Mouse (Mus musculus): ENCODE data around the gene Apex1.
A peak's percentile ranks its signal among the peaks of the same experiment; 100 is the strongest.
"Not testable (repeated sequence)": the region's sequence is repeated elsewhere in the genome, so short reads cannot be mapped to it uniquely, and the experiment has no call there.

Gene Apex1

GRCm38 (mm10) chr14:50924281-50925064, at the start of gene Apex1, which contains the start of gene Osgep:
Gene Apex1 (plus strand): TSS chr14:50924968.
Gene Osgep (minus strand): TSS chr14:50924893.
- peak; percentile 95 for DNase-seq (ENCODE audit: low spot score)

- DNase-seq (ENCODE audit: low spot score) = no peak
Measured at GRCm38 (mm10) chr14:50875175-50875574, 49.6 kb upstream of the Apex1 start.

DNA sequence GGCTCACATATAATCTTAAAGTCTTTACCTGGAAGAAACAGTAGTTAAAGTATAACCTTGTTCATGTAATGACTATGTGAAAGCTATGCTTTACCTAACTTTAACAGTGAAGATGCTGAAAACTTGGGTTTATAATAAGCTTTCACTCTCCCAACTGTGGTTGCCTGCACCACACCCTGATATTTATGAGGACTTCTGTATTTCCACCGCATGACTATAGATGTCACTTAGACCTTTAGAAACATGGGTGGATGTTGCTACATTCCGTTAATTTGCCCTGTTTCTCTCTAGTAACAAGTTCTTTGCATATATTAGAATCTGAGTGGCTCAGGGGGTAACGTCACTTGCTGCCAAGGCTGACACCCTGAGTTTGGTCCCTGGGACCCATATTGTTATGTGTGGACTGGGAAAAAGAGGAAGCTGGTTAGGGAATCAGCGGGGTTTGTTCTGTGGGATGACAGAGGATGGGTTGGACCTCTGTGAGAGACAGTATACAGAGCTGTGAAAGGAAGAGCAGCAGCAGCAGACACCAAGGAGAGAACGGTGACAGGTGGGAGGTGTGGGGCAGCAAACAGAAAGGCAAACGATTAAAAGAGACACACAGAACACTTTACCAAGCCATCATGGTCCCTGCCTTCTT, 49.1 kb upstream of the Apex1 start:
- no peak for DNase-seq (ENCODE audit: low spot score)

DNA sequence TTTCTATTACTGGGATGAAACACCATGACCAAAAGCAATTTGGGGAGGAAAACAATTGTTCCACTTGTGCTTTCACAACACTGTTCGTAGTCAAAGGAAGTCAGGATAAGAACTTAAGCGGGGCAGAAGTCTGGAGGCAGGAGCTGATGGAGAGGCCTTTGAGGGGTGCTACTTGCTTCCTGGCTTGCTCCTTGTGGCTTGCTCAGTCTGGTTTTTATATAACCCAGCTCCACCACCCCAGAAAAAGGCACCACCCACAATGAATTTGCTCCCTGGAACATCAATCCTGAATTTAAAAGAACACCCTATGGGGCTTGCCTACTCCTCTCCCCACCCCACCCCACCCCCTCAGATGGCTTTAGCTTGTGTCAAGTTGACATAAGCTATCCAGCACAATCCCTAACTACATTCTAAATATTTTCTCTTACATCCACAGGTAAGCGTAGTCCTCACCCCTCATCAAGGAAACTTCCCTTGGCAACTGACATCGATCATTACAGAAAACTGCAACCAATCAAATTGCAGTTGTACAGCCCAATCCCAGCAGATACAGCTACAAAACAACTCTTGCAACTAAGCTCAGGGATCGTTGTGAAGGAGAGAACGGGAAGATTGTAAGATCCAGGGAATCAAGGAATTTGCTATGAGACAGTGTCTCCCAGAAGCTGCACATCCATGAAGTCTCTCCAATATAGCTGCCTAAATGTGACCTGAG, 48.4 kb upstream of the Apex1 start:
- no peak for DNase-seq (ENCODE audit: low spot score)

- DNase-seq (ENCODE audit: low spot score) = no peak
Measured at GRCm38 (mm10) chr14:50891621-50892020, 33.1 kb upstream of the Apex1 start.

GRCm38 (mm10) chr14:50892091-50892490, 32.7 kb upstream of the Apex1 start:
- no peak for DNase-seq (ENCODE audit: low spot score)

DNA sequence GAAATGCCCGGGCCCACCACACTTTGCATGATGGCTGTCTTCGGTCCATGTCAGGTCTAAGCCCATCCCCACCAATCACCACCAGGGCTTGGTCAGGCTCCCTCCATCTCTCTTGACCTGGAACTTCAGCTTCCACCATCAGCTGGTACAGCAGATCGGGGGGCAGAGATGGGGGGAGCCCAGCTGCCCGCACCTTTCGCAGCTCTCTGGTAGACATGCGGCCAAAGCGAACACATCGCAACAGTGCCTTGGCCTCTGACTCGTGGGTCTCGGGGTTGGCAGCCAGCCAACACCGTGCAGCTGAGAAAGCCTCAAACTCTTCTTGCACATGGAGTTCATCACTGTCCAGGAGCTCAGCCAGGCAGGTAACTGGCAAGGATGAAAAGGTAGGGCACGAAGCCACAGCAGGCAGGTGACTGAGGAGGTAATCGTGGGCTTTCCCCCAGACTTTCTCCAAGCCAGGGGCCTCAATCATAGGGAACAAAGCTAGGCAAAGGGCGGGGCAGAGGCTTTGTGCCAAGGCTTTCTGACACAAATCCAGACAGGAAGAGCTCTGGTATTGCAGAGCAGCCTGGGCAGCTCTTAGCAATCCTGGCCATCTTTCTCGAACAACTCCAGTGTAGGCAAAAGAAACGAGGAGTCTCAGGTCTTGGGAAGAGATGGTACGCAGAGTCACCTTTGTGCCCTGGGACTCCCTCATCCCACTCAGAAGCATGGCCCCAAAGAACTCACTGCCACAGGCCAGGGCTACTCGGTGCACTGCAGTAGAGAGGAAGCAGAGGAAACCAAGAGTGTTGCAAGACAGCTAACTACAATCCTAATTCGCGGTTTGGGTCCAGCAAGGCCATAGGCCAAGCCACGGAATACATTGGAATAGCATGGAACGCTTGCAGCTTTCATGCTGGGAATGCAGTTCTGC, 32.0 kb upstream of the Apex1 start:
- no peak for DNase-seq (ENCODE audit: low spot score)

DNA sequence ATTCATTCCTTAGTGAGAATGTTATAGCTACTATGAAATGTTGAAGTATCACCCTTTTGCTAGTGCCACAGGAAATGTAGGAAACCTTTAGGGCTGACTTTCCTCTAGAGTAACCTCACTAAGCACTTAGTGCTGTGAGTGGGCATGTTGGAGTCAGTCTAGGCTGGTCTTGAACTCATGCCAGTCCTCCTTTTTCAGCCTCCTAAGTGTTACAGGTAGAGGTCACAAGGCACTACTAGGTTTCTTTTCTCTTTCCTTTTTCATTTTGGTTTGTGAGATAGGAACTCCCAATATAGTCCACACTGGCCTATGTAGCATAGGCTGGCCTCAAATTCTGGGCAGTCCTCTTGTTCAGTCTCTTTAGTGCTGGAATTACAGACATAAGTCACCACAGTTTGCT, 29.4 kb upstream of the Apex1 start:
- DNase-seq (ENCODE audit: low spot score) = no peak

DNA sequence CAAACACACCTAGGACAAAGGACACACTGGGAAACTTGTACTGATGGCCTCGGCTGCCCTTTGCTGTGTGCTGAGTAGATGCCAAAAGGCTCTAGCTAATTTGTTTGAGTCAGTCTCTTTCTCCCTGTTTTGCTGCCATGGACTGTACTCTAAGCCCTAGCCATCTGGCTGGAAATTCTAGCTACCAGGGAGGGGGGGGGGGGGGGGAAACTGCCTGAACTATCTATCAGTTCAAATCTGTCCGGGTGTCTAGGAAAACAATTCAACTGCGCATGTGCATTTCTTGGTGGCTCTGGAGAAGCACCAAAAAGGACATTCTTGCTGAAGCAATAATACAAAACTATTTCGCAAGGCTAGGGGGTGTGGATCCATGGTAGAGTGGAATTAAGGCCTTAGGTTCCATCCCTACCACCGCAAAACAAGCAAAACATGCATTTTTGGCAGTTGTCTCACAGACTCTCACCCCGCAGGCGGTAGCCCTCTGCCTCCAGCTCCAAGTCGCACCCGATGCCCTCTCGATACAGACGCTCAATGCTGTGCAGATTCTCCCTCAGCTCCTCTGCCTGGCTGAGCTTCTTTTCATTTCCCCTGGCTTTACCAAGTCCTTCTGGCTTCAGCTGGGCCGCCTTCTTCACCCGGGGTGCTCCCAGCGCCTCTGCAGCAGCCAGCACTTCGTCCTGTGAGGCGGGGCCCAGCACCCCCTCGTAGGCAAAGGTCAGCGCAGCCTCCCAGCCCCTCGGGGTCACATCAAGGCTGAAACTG, 28.6 kb upstream of the Apex1 start:
- peak; percentile 21 for DNase-seq (ENCODE audit: low spot score)

DNA sequence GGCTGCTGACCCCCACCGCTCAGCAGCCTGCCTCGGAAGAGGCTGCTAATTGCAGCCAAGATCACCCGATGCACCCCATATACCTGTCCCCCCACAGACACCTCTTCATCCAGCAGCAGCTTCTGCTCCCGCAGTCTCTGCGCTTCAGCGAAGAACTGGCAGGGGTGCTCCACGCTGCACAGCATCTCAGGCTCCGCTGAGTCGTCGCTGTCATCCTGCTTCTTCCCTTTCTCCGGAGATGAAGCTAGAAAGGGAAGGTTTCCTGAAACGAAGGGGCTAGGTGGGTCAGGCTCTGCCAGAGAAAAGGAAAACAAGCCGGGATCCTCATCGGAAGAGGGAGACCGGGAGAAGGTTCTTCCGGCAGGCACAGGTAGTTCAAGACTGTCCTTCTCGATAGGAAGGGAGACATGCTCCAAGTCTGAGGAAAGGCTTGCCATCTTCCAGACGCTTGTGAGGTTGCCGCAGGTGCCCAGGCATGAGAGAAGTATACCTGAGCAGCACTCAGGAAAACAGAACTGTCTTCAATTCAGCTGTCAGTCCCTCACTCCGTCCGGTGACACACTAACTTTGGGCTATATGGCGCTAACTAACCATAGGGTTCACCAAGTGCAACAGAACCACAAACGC, 27.9 kb upstream of the Apex1 start:
- DNase-seq (ENCODE audit: low spot score) = no peak

DNA sequence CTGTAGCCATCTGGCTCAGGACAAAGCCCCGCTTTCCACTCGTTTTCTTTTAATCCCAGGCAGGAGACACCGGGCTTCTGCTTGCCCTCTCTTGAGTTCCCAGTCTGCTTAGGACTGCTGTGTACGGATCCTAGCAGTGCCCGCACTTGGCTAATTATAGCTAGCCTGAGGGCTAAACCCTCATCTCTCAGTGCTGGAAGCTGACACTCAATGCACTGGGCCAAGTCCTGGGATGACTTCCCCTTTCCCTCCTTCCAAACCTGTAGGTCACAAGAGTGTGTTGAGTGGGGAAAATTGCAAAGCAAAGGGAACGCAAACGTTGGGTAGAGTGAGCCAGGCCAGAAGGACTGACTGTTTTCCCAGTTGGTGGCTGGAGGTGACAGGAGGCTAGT, 27.4 kb upstream of the Apex1 start, which contains the start of gene Klhl33:
Gene Klhl33 (minus strand): TSS at position 134 of the 392 bp plus-strand sequence.
- DNase-seq (ENCODE audit: low spot score) = no peak

DNA sequence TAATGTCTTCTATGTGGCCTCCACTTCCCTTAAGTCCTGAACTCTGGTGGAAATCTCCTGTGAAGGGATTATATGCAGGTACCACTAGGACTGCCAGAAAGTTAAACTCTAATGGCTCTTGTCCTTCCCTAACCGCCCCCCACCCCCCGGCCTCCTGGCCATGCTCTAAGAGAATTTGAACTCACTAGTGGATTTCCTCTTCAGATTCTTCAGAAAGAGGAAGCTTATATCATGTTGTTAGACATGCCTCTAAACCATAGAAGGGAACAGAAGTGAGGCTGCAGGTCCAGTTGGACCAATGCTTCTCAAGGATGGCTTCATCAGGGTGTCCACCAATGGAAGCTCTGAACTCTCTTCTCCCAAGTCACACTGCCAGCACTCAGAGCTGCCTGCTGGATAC, 26.8 kb upstream of the Apex1 start:
- DNase-seq (ENCODE audit: low spot score) = not testable (repeated sequence)

DNA sequence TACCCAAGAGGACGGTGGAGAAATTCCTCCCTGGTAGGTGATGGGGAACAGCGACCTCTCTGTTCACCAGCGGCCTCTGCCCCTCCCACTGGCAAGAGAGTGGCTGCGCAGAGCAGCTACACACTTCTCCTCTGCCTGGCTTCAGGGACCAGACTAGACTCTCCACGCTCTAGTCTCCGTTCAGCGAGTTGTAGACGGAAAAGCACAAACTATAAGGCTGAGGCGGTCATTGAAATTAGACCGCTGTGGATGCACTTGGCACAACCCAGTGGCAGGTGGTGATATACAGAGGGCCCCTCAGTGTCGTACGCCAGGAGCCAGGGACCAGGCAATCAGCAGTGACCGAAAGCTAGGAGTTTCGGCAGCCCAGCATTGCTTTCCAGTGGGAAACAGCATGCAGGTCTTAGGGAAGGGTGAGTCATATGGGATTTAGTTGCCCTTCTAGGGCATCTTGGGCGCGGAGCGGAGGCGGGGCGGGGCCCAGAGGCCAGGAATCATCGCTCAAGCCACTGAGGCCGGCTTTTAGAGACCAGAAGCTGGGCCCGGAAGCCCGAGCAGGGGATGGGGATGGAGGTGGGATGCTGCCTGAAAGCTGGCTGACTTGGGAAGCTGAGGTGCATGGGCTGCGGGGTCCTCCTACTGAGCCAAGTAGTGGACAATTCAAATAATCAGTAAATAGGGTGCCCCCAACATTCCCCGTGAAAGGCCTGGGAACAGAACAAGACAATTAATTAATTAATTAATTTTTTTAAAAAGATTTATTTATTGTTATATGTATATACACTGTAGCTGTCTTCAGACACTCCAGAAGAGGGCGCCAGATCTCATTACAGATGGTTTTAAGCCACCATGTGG, 20.6 kb upstream of the Apex1 start:
- DNase-seq (ENCODE audit: low spot score) = no peak

- DNase-seq (ENCODE audit: low spot score) = no peak
Measured at GRCm38 (mm10) chr14:50904828-50905129, 20.0 kb upstream of the Apex1 start.

- not testable (repeated sequence) for DNase-seq (ENCODE audit: low spot score)
Measured at GRCm38 (mm10) chr14:50905327-50905726, 19.4 kb upstream of the Apex1 start.

- no peak for DNase-seq (ENCODE audit: low spot score)
Measured at GRCm38 (mm10) chr14:50908126-50908525, 16.6 kb upstream of the Apex1 start.

DNA sequence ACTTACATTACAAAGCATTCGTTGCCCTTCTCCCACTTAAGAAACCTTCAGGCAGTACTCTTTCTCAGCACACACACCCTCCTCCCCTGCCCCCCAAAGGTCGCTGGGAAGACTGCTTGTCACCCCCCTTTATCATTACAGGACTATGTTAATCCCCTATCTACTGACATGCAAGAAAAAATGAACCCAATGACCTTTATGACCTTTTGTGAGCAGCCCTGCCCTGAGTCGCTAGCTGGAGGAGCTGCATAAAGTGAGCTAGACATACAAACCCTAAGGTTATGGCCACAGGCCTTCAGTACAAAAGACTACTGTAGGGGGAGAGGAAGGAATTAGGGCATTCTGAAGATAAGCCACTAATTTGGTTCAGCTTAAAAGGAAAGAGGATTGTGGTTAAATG, 13.4 kb upstream of the Apex1 start:
- DNase-seq (ENCODE audit: low spot score) = no peak

DNA sequence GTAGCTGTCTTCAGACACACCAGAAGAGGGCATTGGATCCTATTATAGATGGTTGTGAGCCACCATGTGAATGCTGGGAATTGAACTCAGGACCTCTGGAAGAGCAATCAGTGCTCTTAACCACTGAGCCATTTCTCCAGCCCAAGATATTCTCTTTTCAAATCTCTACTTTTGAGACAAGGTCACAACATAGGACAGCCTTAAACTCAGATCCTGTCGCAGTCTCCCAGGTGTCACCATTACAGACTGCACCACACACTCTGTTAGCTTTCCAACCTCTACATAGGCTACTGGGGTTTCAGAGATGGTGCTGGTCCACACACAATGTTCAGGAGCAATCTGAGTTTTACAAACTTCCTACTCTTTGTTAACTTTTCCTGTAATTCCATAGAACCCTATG, 1.3 kb upstream of the Apex1 start:
- not testable (repeated sequence) for DNase-seq (ENCODE audit: low spot score)

DNA sequence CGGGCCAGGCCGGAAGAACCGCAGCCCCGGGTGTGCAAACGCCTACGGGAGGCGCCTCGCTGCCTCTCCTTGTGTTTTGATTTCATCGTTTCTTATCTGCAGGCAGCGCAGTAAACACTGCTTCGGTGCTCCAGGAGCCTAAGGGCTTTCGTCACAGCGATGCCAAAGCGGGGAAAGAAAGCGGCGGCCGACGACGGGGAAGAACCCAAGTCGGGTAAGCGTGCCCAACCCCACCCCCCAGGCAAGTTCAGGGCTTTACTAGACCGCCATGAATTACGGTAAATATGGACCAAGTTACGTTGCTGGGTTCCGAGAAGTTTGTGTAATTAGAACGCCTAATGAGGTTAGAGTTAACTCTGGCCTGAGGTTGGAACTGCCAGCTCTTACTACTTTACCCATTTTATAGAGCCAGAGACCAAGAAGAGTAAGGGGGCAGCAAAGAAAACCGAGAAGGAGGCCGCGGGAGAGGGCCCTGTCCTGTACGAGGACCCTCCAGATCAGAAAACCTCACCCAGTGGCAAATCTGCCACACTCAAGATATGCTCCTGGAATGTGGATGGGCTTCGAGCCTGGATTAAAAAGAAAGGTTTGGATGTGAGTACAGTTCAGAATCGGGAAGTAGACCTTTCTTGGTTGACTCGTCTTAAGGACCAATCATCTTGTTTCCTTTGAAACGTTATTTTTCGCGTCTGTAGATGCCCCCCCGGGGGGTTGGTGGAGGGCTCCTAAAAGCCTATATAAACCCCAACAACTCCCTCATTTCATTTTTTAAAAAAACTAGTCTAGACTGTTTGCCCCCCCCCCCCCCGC, 548 bp downstream of the Apex1 start:
- DNase-seq (ENCODE audit: low spot score) = no peak
